Mouse (Mus musculus): ENCODE measurements around the gene Gm28043.

- TF ChIP-seq HCFC1 (IDR thresholded peaks at IDR 0.05; ENCODE audit: borderline replicate concordance, insufficient read depth, low read length) (no peak), ZNF384 (IDR thresholded peaks at IDR 0.05; ENCODE audit: low read depth, low read length) (no peak), ZC3H11A (IDR thresholded peaks at IDR 0.05; ENCODE audit: borderline replicate concordance, low read depth, low read length) (no peak), CHD2 (IDR thresholded peaks at IDR 0.05; ENCODE audit: low read depth, low read length) (no peak), MAFK (IDR thresholded peaks at IDR 0.05; ENCODE audit: insufficient read depth, low read depth, low read length) (no peak)
Observed at GRCm38 (mm10) chr17:29711076-29711744, 96.5 kb downstream of the Gm28043 start.
